Mouse (Mus musculus) G1E (cell line): ENCODE results near the gene Serpinb6a.

Experiments used
- CTCF ChIP-seq: IDR thresholded peaks from 2 replicates; pipeline ENCODE4 v1.5.1; 2012; ENCODE audit warnings: low read depth, low read length, inconsistent platforms, mixed read lengths
- GATA1 ChIP-seq: IDR thresholded peaks from 2 replicates; pipeline ENCODE4 v1.6.1; 2012; ENCODE audit warnings: borderline replicate concordance, low read length, inconsistent platforms, mixed read lengths
- GATA2 ChIP-seq: IDR thresholded peaks from 2 replicates; pipeline ENCODE4 v1.6.1; 2012; ENCODE audit warnings: low read depth, low read length, inconsistent platforms, borderline replicate concordance
- POLR2AphosphoS5 ChIP-seq: IDR thresholded peaks from 2 replicates; pipeline ENCODE4 v1.6.1; 2012; ENCODE audit warnings: low read depth, low read length, inconsistent platforms; ENCODE audit not compliant: insufficient replicate concordance
- TAL1 ChIP-seq: conservative IDR thresholded peaks from 2 replicates; pipeline ENCODE4 v1.6.1; 2012; ENCODE audit warnings: low read depth, low read length, inconsistent platforms, mixed read lengths

GRCm38 (mm10) chr13:34016927-34017569 is 14.5 kb upstream of the Serpinb6a start:
- TF ChIP-seq CTCF (no peak), GATA1 (no peak), TAL1 (no peak), POLR2AphosphoS5 (no peak), GATA2 (no peak)
